Mouse (Mus musculus): Measurements from ENCODE around the gene Btbd16. TPM values are rescaled to one million over a fixed set of nuclear protein-coding genes. Genes with fewer than 3 reads are reported as not detected.

The Btbd16 gene
- polyA plus RNA-seq, 1 experiment from 2014 or later = not detected

DNA sequence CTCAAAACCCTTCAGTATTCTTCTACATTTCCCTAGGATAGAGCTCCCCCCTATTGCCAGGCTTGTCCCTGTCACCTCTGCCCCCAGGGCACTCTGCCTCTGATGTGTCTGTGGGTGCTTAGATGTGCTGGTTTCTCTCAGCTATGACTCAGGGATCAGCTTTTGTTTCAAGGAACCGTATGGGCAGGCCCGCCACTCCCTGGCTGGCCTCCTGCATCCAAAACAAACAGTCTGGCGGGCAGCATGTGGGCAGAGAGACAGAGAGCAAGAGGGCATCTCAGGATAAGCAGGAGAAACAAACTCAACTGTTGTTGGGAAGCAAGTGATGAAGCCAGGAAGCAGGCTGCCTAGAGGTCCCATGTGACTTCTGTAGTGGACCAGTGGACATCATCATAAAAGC is 81.8 kb downstream of the Btbd16 start:
- H3K27me3 ChIP-seq = no peaks in the 10 kb centered on the region
- H3K9me3 ChIP-seq = no peaks in the 10 kb centered on the region
- no peaks in the 10 kb centered on the region for H3K36me3 ChIP-seq (replicated peaks)
- no peak overlapping the region for H3K4me2 ChIP-seq
- peaks cover 22% of the 10 kb centered on the region for H3K4me1 ChIP-seq
- H3K27ac ChIP-seq = no peak overlapping the region
- WGBS = 47% methylated on average over 3 of the region's 3 CpGs
- H3K9ac ChIP-seq = no peak overlapping the region
- H3K4me3 ChIP-seq (replicated peaks) = no peak overlapping the region
- ATAC-seq (ENCODE audit: low FRiP score) = no peak

DNA sequence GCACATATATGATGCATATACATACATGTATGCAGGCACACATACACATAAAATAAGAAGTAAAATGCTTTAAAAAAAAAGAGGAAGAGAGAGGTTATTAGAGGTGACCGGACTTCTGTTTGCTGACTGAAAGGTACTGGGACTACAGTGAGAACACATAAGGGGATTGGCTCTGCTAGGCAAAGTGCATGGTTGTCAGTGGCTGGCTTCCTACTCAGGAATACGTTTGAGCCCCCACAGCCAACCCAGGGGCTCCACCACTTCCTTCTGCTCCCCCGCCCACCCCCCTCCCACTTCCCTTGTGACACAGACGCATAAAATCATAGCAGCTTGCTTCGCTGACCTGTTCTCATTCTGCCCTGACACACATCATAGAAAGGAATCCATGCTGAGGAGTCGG is 84.1 kb downstream of the Btbd16 start:
- Histone ChIP-seq H3K27me3 (0 out of 2 replicates have a peak, but pooled peaks cover 4% of the 10 kb centered on the region), H3K9ac (no peak overlapping the region), H3K4me3 (replicated peaks) (no peak overlapping the region), H3K4me2 (no peak overlapping the region), H3K9me3 (no peaks in the 10 kb centered on the region), H3K4me1 (peaks cover 29% of the 10 kb centered on the region), H3K36me3 (replicated peaks) (no peaks in the 10 kb centered on the region), H3K27ac (no peak overlapping the region)
- WGBS = 78% methylated on average over 6 of the region's 6 CpGs
- ATAC-seq (ENCODE audit: low FRiP score) = no peak

DNA sequence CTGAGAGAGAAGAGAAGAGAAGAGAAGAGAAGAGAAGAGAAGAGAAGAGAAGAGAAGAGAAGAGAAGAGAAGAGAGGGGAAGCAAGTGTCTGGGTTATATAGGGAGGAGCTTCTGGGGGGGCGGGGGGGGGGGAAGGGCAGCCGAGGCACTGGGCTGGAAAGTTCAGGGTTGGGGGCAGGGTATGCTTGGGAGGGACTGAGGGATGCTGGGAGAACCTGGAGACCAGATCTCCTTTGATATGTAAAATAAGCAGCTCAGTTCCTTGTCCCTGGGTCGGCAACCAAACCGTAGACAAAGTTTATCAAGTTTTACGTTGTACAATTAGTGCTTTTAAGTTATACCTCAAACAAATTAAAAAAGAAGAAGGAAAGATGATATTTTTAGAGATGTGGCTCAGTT is 86.1 kb downstream of the Btbd16 start:
- H3K4me1 ChIP-seq = peaks cover 27% of the 10 kb centered on the region
- no peak overlapping the region for H3K4me3 ChIP-seq (replicated peaks)
- WGBS = 20% methylated on average over 4 of the region's 5 CpGs
- H3K9me3 ChIP-seq = no peaks in the 10 kb centered on the region
- H3K27ac ChIP-seq = no peak overlapping the region
- no peak overlapping the region for H3K9ac ChIP-seq
- no peak overlapping the region for H3K4me2 ChIP-seq
- peaks cover 19% of the 10 kb centered on the region for H3K27me3 ChIP-seq
- H3K36me3 ChIP-seq (replicated peaks) = no peaks in the 10 kb centered on the region
- no peak for ATAC-seq (ENCODE audit: low FRiP score)

DNA sequence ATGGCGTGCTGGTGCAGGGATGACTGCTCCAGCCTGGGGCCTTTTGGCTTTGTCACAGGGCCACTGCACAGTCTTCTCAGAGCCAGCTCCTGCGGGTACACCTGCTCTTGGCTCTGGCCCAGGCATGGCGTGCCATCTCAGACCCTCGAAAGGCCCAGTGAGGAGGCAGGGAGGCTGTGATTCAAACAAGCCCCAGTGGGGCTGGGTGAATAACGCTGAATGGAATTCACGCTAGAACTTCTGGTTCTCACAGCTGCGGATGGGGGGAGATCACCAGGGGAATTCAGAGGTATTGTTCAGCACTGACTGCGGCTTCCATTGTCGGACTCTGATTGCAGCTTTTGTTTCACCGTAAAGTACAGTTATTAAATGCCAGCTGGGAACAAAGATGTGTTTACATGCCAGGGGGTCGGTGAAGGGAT is 86.9 kb downstream of the Btbd16 start:
- 15% methylated on average over 11 of the region's 11 CpGs for WGBS
- peak overlapping the region; percentile 13; the same call in 1 of the 2 replicates for H3K4me2 ChIP-seq
- no peaks in the 10 kb centered on the region for H3K9me3 ChIP-seq
- peaks cover 22% of the 10 kb centered on the region for H3K4me1 ChIP-seq
- no peak for ATAC-seq (ENCODE audit: low FRiP score)
- no peaks in the 10 kb centered on the region for H3K36me3 ChIP-seq (replicated peaks)
- no peak overlapping the region for H3K4me3 ChIP-seq (replicated peaks)
- no peak overlapping the region for H3K9ac ChIP-seq
- H3K27me3 ChIP-seq = peaks cover 19% of the 10 kb centered on the region
- H3K27ac ChIP-seq = peak overlapping the region; percentile 59

DNA sequence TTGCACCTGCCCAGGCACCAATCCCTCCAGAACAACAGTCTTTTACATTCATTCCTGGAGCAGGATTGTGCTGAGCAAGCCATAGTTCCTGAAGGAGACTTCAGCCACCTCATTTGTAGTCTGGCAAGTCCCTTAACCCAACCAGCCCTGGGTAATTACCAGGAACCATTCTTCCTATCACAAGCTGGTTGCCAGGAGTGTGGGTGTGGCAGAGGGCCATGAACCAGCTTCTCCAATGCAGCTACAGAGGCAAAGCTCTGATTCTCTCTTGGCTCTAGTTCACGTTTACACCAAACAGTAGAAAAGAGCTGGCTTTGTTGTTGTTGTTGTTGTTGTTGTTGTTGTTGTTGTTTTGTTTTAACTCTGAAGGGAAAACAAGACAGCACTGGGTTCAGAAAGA is 88.6 kb downstream of the Btbd16 start:
- H3K36me3 ChIP-seq (replicated peaks) = no peaks in the 10 kb centered on the region
- H3K4me1 ChIP-seq = peaks cover 27% of the 10 kb centered on the region
- no peak overlapping the region for H3K4me3 ChIP-seq (replicated peaks)
- WGBS = 73% methylated on average over 1 of the region's 1 CpGs
- H3K27me3 ChIP-seq = peaks cover 23% of the 10 kb centered on the region
- no peaks in the 10 kb centered on the region for H3K9me3 ChIP-seq
- no peak for ATAC-seq (ENCODE audit: low FRiP score)
- H3K4me2 ChIP-seq = no peak overlapping the region
- no peak overlapping the region for H3K9ac ChIP-seq
- H3K27ac ChIP-seq = no peak overlapping the region

DNA sequence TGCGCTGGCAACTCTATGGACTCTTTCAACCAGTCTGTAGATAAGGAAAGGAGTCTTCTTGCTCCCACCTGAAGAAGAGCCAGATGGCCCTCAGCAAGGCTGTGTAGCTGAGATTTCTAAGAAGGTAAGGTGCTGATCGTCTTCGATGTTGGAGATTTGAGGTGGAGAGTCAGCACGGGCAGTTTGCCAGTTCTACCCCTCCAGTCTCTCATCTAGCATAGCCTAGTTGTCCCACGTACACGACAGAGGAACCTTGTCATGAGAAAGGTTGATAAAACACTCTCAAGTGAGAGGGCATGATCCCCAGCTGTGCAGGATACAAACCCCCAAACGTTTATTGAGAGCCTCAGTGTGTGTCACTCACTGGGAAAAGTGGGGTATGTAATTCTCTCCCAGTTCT is 90.8 kb downstream of the Btbd16 start:
- Histone ChIP-seq H3K9ac (no peak overlapping the region), H3K27ac (no peak overlapping the region), H3K4me3 (replicated peaks) (no peak overlapping the region), H3K9me3 (no peaks in the 10 kb centered on the region), H3K4me2 (no peak overlapping the region), H3K4me1 (peaks cover 24% of the 10 kb centered on the region), H3K36me3 (replicated peaks) (no peaks in the 10 kb centered on the region), H3K27me3 (peaks cover 23% of the 10 kb centered on the region)
- no peak for ATAC-seq (ENCODE audit: low FRiP score)
- 77% methylated on average over 7 of the region's 7 CpGs for WGBS

DNA sequence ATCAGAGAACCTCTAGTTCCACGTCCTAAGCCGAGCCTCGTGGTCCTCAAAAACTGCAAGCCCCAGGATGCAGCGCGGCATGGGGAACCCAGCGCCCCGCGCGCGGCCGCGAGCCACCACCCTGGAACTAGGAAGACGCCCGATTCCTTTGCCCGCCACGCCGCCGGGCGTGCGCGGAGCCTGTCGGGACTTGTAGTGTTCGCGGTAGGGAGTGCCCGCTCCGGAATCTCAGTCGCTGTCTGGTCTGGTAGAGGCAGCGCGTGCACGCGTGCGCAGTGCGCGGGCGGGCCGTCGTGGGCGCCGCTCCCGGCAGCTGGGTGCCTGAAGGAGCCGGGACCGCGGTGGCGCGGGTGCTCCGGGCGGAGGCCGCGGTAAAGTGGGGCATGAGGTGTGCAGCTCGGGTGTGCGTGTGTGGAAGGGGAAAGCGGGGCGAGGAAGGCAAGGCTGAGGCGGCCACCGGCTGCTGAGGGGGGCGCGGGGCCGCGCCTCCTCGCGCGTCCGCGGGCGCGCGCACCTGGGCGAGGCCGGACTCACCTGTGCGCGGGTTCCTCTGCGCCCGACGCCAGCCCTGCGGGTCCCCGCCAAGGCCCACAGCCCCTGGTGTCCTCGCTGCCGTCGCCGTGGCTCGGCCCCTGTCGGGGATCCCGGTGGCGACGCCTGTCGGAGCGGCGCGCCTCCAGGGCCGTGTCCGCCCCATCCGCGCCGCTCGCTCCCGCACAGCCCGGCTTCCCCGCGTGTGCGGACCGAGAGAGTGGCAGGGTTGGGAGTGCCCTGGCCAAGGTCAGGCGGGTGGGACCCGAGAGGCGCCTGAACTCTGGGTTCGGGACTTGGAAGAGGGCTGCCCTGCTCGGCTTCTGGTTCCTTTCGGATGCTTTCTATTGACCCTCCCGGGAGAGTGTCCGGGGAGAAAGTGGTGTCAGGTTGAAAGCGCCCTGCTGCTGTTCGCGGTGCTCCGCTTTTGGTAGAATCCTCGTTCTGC is 92.0 kb downstream of the Btbd16 start, which contains the start of gene Plekha1:
TSS of gene Plekha1 (plus strand) at position 144 of the 979 bp plus-strand sequence.
- under 1% methylated on average over 101 of the region's 114 CpGs for WGBS
- peak within 1 kb of the TSS; percentile 80 for H3K9ac ChIP-seq
- peak; percentile 98 for ATAC-seq (ENCODE audit: low FRiP score)

DNA sequence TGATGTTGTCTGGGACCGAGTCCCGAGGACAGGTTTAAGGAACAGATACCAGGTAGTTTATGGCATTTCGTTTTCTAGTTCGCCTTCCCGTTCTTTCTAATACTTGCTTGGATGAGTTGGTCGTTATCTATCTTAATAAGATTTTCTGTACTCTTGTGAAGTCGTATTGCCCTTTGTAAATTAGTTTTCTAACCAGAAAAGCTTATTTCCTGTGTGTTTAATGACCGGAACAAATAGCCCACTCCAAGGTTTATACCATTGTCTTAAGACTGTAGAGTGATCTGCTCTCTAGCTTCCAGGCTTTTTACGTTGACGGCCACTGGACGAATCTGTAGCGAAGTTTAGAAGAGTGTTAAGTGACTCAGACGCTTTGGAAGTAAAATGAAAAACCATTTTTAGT is 92.8 kb downstream of the Btbd16 start:
- no peaks in the 10 kb centered on the region for H3K9me3 ChIP-seq
- whole genome bisulfite sequencing = 3% methylated on average over 13 of the region's 13 CpGs
- peaks cover 8% of the 10 kb centered on the region; the same call in 1 of the 2 replicates for H3K4me1 ChIP-seq
- H3K36me3 ChIP-seq (replicated peaks) = no peaks in the 10 kb centered on the region
- peak overlapping the region; percentile 73 for H3K4me2 ChIP-seq
- ATAC-seq (ENCODE audit: low FRiP score) = no peak
- no peak overlapping the region for H3K27ac ChIP-seq
- peaks cover 23% of the 10 kb centered on the region for H3K27me3 ChIP-seq
- peak overlapping the region; percentile 80 for H3K9ac ChIP-seq
- H3K4me3 ChIP-seq (replicated peaks) = peak overlapping the region; percentile 85

More for the DNA sequence above, 92.0 kb downstream of the Btbd16 start, which contains the start of gene Plekha1:
- Histone ChIP-seq H3K4me1 (peaks cover 12% of the 10 kb centered on the region), H3K27me3 (peaks cover 23% of the 10 kb centered on the region), H3K36me3 (replicated peaks) (no peaks in the 10 kb centered on the region), H3K4me2 (peak within 1 kb of the TSS; percentile 73), H3K9me3 (no peaks in the 10 kb centered on the region), H3K27ac (peak within 1 kb of the TSS; percentile 81), H3K4me3 (replicated peaks) (peak within 1 kb of the TSS; percentile 85)

DNA sequence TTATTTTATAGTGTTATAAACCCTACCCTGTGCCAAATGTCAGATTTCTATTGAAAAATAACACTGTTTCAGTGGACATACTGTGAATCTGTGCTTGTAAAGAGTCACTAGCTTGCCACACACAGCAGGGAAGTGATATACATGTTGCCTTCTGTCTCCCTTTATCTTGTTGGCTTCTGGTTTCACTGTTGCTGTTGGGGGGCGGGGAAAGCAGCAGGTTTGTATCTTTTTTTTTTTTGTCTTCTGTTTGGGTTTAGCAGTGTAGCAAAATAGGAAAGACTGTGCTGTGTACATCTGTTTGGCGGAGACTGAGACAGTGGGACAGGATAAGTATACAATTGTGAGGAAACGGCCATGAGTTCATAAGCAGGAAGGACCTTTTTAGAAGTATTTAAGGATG is 93.4 kb downstream of the Btbd16 start:
- 56% methylated on average over 3 of the region's 3 CpGs for WGBS
- no peak overlapping the region for H3K4me3 ChIP-seq (replicated peaks)

More for the DNA sequence above, 93.4 kb downstream of the Btbd16 start:
- ATAC-seq (ENCODE audit: low FRiP score) = no peak
- Histone ChIP-seq H3K9me3 (no peaks in the 10 kb centered on the region), H3K4me1 (peaks cover 8% of the 10 kb centered on the region; the same call in 1 of the 2 replicates), H3K4me2 (0 out of 2 replicates have a peak overlapping the region, but pooled peaks have one; percentile 13), H3K9ac (no peak overlapping the region), H3K27ac (no peak overlapping the region), H3K36me3 (replicated peaks) (no peaks in the 10 kb centered on the region), H3K27me3 (peaks cover 20% of the 10 kb centered on the region)

Other genes with a start within 250 kb of the Btbd16 start
- 172 and 182 TPM in 2 replicates for gene Nsmce4a, start 201.0 kb upstream of the Btbd16 start, polyA plus RNA-seq (2016; fragmentation: Nextera tagmentation; extraction: Ambion mirVana)
- gene Tacc2, start 196.6 kb upstream of the Btbd16 start, polyA plus RNA-seq (2016; fragmentation: Nextera tagmentation; extraction: Ambion mirVana) = 54.8 and 57.3 TPM in 2 replicates
- gene Plekha1, start 91.7 kb downstream of the Btbd16 start, polyA plus RNA-seq (2016; fragmentation: Nextera tagmentation; extraction: Ambion mirVana) = 32.1 and 34.9 TPM in 2 replicates
- gene Htra1, start 162.0 kb downstream of the Btbd16 start, polyA plus RNA-seq (2016; fragmentation: Nextera tagmentation; extraction: Ambion mirVana) = 3.1 and 5.9 TPM in 2 replicates

Measured in forebrain, embryonic 12.5 days (tissue).